Mouse (Mus musculus) bone marrow, adult 2 months (tissue): Measurements from ENCODE around the gene Proser3. TPM values are rescaled to one million over a fixed set of nuclear protein-coding genes. Genes with fewer than 3 reads are reported as not detected.
A peak's percentile ranks its signal among the peaks of the same experiment; 100 is the strongest.

Experiments
- H3K27ac ChIP-seq: fragments of 200-500 bp; 2 replicates; pipeline ENCODE4 v1.5.1; 2012; ENCODE audit warnings: low read depth, mild to moderate bottlenecking, control low read depth, inconsistent platforms, low read length; ENCODE audit not compliant: control insufficient read depth, poor library complexity, insufficient read depth
- H3K4me1 ChIP-seq: fragments of 200-500 bp; 2 replicates; pipeline ENCODE4 v1.6.1; 2011; ENCODE audit warnings: low read length; ENCODE audit not compliant: control insufficient read depth, insufficient read depth
- H3K4me3 ChIP-seq: fragments of 200-500 bp; replicated peaks from 2 replicates; pipeline ENCODE3; 2011; ENCODE audit warnings: mild to moderate bottlenecking, low read depth, low read length, control low read depth; ENCODE audit not compliant: control insufficient read depth
- CTCF ChIP-seq: fragments of 200-500 bp; IDR thresholded peaks from 2 replicates; pipeline ENCODE4 v1.5.1; 2011; ENCODE audit warnings: low read length, control low read depth; ENCODE audit not compliant: control insufficient read depth, insufficient read depth
- POLR2A ChIP-seq: fragments of 200-500 bp; IDR thresholded peaks from 2 replicates; pipeline ENCODE4 v1.6.1; 2011; ENCODE audit warnings: low read depth, mild to moderate bottlenecking, control low read depth, low read length, borderline replicate concordance; ENCODE audit not compliant: control insufficient read depth
- WGBS: fragments of 180-500 bp; shearing (Covaris S2); methylation state at CpG from one replicate; pipeline ENCODE4 v1.1.7; 2018; 5-methylcytosine and 5-hydroxymethylcytosine counted together
- polyA plus RNA-seq: library from polyadenylated mRNA; stranded (reverse); fragments of >200 nt; gene quantifications from 2 replicates; pipeline ENCODE4 v1.2.4, GENCODE M21; 2011; ENCODE audit warnings: low replicate concordance; ENCODE audit not compliant: missing spikeins, insufficient read depth, insufficient read length

Gene Proser3
- polyA plus RNA-seq, 1 experiment: 12.8 TPM

DNA sequence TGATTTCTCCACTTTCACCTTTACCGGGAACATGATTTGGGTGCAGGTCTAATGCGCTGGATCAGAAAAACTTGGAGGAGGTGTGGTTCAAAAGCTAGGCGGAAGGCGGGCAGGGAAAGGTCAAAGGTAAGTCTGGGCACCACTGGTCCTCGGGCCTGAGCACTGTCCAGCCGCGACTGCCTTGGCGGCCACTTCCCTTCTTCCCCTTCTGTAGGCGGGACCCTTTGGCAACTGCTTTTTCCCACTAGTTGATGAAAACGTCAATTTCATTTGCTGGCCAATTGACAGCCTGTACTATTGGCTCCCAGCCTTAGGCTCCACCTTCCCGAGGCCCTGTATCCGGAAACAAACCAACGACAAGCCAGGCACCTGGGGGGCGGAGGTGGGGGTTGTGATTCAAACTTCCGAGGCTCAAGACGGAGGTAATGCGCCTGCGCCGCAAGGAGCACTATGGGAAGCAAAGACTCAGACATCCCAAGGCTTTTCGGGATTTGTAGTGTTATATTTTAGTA is 7.4 kb upstream of the Proser3 start, which contains the start of gene Lin37:
TSS of gene Lin37 (minus strand) at position 396 of the 512 bp plus-strand sequence.
- Histone ChIP-seq H3K27ac (peak within 1 kb of the TSS; percentile 66), H3K4me1 (peaks cover 3% of the 10 kb centered on the region; the same call in 1 of the 2 replicates), H3K4me3 (peak within 1 kb of the TSS; percentile 81)
- under 1% methylated on average over 20 of the region's 20 CpGs for WGBS
- TF ChIP-seq CTCF (no peak), POLR2A (peak; percentile 62; the same call in 1 of the 2 replicates)

DNA sequence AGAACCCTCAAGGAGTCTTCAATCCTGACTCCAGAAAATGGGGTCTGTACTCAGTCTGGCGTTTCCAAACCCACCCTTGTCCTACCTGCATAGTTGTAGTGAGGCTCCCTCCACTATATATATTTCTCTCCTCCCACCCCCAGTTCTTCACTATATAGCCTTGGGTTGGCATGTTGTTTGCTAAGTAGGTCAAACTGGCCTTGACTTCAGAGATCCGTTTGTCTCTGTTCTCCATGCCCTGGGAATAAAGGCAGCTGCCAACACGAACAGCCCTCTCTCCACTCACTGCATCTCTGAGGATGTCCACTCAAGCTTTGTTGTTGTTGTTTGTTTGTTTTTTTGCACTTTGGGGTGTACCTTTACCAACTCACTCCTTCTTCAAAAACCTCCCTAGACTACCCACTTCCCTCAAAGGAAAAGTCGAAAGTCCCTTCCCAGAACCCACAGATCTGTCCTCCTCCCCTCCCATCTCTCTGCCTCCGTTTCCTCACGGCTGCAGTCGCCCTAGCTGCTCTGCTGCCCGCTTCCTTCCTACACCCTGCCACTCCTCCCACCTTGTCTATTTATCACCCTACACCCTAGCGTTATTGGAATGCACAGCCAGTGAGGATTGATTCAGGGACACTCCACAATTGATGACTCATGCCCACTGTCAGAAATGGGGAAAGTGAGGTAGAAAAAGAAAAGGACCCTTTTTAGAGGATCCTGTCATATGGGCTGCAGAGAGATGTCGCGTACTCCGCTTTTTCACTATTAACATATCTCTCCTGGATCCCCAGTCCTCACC is 6.8 kb upstream of the Proser3 start:
- Histone ChIP-seq H3K4me1 (peaks cover 2% of the 10 kb centered on the region; the same call in 1 of the 2 replicates), H3K27ac (peak overlapping the region; percentile 66), H3K4me3 (peak overlapping the region; percentile 81)
- TF ChIP-seq CTCF (no peak), POLR2A (no peak)
- WGBS: 6% methylated on average over 12 of the region's 12 CpGs

DNA sequence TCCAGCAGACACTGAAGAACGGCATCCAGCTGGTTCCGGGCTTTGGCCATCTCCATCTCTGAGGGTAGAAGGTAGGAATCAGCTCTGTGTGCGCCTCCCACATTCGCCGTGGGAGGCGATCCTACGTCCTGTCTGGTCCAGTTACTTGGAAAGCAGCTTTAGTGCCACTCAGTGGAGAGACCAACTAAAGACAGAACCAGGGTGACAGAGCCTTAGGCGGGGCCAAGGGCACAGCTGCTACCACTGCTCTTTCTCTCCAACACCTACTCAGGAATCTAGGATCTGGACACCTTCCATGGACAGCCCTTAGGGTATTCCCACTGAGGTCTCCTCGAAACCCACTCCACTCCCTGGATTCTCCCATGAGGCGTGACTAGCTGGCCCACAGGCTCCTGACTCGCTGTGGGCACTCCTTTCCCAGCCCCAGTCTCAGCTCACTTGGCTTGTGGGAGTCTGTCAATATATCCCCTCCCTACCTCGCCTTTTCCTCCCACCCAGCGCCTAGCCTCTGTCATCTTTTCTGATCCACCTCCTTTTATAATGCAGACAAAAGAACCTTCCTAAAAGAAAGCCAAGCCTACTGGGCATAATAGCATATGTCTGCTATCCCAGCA is 5.9 kb upstream of the Proser3 start:
- peaks cover 1% of the 10 kb centered on the region; the same call in 1 of the 2 replicates for H3K4me1 ChIP-seq
- H3K27ac ChIP-seq: no peak overlapping the region
- 90% methylated on average over 13 of the region's 13 CpGs for WGBS
- TF ChIP-seq CTCF (no peak), POLR2A (no peak)
- H3K4me3 ChIP-seq: no peak overlapping the region

DNA sequence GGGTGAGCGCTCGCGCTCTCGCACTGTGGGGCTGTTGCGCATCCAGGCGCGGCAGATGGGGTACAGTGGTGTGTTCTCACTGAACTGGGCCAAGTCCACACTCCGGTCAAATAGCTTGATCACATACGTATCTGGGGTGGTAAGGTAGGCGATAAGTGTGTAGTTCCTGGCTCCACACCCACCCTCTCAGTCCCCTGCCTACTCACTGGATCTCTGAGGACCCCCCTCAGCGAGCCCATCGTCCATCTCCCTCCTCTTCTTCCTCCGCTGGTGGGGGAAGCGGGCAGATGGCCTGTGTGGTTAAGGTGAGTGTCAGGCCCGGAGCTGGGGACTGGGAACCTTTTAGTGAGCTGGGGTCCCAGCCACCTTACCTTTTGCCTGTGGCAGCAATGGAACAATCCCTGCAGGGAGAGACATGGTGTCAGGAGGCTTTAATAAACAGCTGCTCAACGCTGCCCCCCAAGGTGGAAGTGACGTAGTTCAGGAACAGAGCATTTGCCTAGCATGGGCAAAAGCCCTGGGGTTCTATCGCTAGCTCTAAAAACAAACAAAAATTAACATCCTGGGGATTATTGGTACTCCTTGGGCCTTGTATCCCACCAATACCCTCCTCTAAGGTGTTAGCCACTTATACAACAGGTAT is 4.9 kb upstream of the Proser3 start:
- Histone ChIP-seq H3K4me3 (no peak overlapping the region), H3K4me1 (peaks cover 1% of the 10 kb centered on the region; the same call in 1 of the 2 replicates), H3K27ac (no peak overlapping the region)
- TF ChIP-seq CTCF (0 out of 2 replicates have a peak, but pooled peaks have one; percentile 23), POLR2A (no peak)
- 92% methylated on average over 18 of the region's 18 CpGs for WGBS

DNA sequence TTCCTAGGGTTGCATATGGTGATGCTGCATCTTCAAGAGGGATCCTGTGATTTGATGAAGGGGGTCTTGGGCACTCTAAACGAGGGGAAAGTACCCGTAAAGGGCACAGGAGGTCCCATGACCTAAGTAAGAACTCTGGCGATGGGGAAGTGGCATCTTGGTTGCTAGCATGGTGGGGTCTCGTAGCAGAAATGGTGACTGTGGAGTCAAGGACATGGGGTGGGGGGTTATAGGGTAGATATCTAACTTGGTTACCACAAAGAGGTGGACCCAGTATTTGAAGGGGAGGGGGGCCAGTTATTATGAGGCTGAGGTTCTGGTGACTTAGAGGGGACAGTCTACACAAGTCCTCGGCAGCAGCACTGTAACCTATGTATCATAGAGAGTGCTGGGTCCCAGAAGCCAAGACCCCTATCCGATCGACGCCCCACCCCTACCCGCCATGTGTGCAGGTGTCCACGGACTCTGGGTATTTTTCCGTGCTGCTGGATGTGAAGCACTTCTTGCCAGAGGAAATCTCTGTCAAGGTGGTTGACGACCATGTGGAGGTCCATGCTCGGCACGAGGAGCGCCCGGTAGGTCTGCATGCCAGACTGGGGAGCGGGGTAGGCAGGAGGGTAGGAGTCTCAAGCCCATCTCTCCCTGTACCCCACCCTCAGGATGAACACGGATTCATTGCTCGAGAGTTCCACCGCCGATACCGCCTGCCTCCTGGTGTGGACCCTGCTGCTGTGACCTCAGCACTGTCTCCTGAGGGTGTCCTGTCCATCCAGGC is 1.9 kb upstream of the Proser3 start:
- Histone ChIP-seq H3K27ac (no peak overlapping the region), H3K4me3 (peak overlapping the region; percentile 40), H3K4me1 (peaks cover 1% of the 10 kb centered on the region; the same call in 1 of the 2 replicates)
- TF ChIP-seq CTCF (no peak), POLR2A (no peak)
- 78% methylated on average over 22 of the region's 22 CpGs for WGBS

DNA sequence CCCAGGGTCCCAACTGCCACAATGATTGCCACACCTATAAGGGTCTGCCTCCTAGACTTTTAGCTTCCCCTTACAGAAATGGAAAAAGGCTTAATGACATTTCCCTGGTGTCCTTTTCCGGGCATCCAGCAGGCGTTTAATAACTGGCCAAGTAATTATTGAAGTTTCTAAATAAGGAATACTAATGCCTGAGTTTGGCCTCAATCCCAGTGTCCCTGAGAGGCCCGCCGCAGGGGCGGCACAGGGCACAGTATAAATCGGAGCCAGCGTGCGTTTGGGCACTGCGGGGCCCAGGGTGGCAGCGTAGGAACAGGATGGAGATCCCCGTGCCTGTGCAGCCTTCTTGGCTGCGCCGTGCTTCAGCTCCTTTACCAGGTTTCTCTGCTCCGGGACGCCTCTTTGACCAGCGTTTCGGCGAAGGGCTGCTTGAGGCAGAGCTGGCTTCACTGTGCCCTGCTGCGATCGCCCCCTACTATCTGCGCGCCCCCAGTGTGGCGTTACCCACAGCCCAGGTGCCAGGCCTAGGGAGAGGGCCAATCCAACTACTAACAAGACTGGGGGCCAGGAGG is 1.0 kb upstream of the Proser3 start:
- WGBS: 3% methylated on average over 23 of the region's 23 CpGs
- H3K4me1 ChIP-seq: no peaks in the 10 kb centered on the region; the same call in 1 of the 2 replicates
- H3K27ac ChIP-seq: peak overlapping the region; percentile 80
- H3K4me3 ChIP-seq: peak overlapping the region; percentile 69
- TF ChIP-seq POLR2A (no peak), CTCF (no peak)

DNA sequence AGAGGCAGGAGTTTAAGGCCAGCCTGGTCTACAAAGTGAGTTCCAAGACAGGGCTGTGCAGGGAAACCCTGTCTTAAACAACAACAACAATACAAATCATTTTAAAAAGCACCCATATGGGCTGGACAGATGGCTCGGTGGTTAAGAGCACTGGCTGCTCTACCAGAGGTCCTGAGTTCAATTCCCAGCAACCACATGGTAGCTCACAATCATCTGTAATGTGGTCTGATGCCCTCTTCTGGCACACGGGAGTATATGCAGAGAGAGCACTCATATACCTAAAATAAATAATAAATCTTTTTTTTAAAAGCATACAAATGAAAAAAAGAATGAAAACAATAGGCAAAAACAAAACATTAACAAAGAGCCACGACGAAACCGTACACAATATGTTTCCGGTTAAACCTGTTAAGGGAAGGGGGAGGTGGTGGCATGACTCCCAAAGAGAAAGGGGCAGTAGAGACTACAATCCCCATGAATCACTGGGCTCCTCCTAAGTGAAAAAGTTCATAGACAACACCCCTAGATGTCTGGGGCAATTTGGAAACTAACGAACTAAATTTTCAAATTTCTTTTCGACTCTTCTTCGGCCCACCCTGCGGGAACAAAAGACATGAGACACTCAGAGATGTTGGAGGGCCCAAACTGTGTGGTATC is 526 bp downstream of the Proser3 start:
- peak overlapping the region; percentile 88 for H3K27ac ChIP-seq
- TF ChIP-seq POLR2A (no peak), CTCF (0 out of 2 replicates have a peak, but pooled peaks have one; percentile 7)
- no peaks in the 10 kb centered on the region; the same call in 1 of the 2 replicates for H3K4me1 ChIP-seq
- H3K4me3 ChIP-seq: peak overlapping the region; percentile 90
- WGBS: under 1% methylated on average over 10 of the region's 10 CpGs
